ENCODE assay signal across 8 mouse cellular contexts in the genomic region with DNA sequence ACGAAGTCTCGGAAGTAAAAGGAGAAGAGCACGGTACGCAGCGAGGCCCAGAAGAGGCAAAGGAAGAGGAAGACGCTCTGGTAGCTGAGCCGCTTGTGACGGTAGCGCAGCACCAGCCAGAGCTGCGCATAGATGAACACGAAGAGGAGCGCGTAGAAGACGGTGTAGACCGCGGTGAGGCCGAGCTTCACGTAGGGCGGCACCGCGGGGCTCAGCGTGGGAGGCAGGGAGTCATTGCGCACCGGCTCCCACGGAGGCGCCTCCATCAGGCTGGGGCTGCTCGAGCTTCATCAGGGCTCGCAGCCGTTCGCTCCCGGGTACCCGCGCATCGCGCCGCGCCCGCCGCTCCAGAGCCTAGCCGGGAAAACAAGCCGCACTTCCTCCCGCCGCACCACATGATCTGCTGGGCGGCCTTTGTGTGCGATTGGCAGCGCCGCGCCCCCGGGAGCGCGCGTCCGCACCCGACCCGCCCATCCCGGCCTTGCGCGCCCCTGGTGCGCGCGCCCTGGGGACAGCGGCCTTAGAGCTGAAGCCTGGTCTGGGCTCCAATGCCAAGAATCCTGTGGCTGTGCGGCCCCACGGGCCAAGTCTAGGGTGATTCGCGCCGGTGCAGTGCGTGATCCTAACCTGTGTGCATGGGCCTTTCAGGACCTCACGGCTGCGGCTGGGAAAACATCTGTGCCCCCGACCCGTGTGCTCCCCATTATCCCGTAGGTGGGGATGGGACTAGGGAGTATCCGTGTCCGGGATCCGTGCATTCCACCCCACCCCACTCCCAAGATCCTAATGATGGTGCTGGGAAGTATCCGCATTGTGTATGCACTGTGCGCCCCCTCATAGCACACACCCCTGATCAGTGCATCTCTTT. TPM values are rescaled to one million over a fixed set of nuclear protein-coding genes. Genes with fewer than 3 reads are reported as not detected.
A peak's percentile ranks its signal among the peaks of the same experiment; 100 is the strongest.
DNase-seq lines count a peak whose midpoint lies in the region; ATAC-seq lines count a peak whose summit lies in the region.
"Not testable (repeated sequence)": the region's sequence is repeated elsewhere in the genome, so short reads cannot be mapped to it uniquely, and the experiment has no call there.

A gene (minus strand): TSS at position 787 of the 868 bp plus-strand sequence.

- H3K9ac ChIP-seq in liver, embryonic 13.5 days; stomach, embryonic 15.5 days: not testable (repeated sequence)

- peak within 1 kb of the TSS; percentile 42 for H3K4me3 ChIP-seq in liver, embryonic 13.5 days (replicated peaks)
- H3K4me3 ChIP-seq in stomach, embryonic 15.5 days (replicated peaks): peak within 1 kb of the TSS; percentile 38

- WGBS in liver, embryonic 13.5 days (ENCODE audit: insufficient replicate concordance): under 1% methylated on average over 42 of the region's 78 CpGs
- under 1% methylated on average over 57 of the region's 78 CpGs for WGBS in stomach, embryonic 15.5 days

- not testable (repeated sequence) for H3K27ac ChIP-seq in liver, embryonic 13.5 days; stomach, embryonic 15.5 days

- H3K4me1 ChIP-seq in liver, embryonic 13.5 days (replicated peaks); stomach, embryonic 15.5 days: not testable (repeated sequence)

- peak; percentile 78 for ATAC-seq in liver, embryonic 13.5 days (ENCODE audit: low read depth)
- ATAC-seq in monocyte, adult 5-6 weeks (replicated peaks; ENCODE audit: insufficient number of reproducible peaks, low FRiP score, low TSS enrichment, poor library complexity, severe bottlenecking): peak; percentile 62
- peak; percentile 89 for ATAC-seq in stomach, embryonic 15.5 days (ENCODE audit: insufficient read depth, low FRiP score, low read depth)

- H3K4me2 ChIP-seq in liver, embryonic 13.5 days: peak within 1 kb of the TSS; percentile 51
- peak within 1 kb of the TSS; percentile 66 for H3K4me2 ChIP-seq in stomach, embryonic 15.5 days

- not testable (repeated sequence) for H3K27me3 ChIP-seq in liver, embryonic 13.5 days; stomach, embryonic 15.5 days (replicated peaks)

- not testable (repeated sequence) for H3K36me3 ChIP-seq in liver, embryonic 13.5 days; stomach, embryonic 15.5 days

- H3K9me3 ChIP-seq in liver, embryonic 13.5 days (replicated peaks); stomach, embryonic 15.5 days: not testable (repeated sequence)

- DNase-seq in Muller cell, postnatal 12 days (ENCODE audit: inconsistent ontology term): peak; percentile 70
- DNase-seq in cerebellum, adult 9-11 months: peak; percentile 55
- DNase-seq in frontal cortex, postnatal 10 days (ENCODE audit: low spot score in 2 of 2): peak; percentile 21 to 54
- DNase-seq in heart, postnatal 4 days: peak; percentile 40
- peak; percentile 55 for DNase-seq in layer of hippocampus, adult 11-12 months (ENCODE audit: low spot score)
- not testable (repeated sequence) for DNase-seq in liver, embryonic 13.5 days

RNA-seq across cellular contexts. Expression of the gene that starts here (rescaled TPM):
- total RNA-seq in heart, postnatal 4 days (2021): 1 to 10 TPM; 9.0 to 9.4 TPM
- 2.1 and 2.7 TPM in 2 replicates for polyA plus RNA-seq in liver, embryonic 13.5 days (2015; fragmentation: Nextera tagmentation; extraction: Ambion mirVana)
- total RNA-seq in monocyte, adult 5-6 weeks (2017): 54.3 to 120 TPM (median 68.3 TPM) in 3 replicates
- 7.8 and 8.1 TPM in 2 replicates for polyA plus RNA-seq in stomach, embryonic 15.5 days (2015; fragmentation: Nextera tagmentation; extraction: Ambion mirVana)
